Mouse (Mus musculus) MEL (cell line): ENCODE measurements around the gene Poldip2. TPM values are rescaled to one million over a fixed set of nuclear protein-coding genes. Genes with fewer than 3 reads are reported as not detected.

Source experiments
- DNase-seq: peaks from one replicate; pipeline ENCODE4 v3.0.0; 2011; ENCODE audit warnings: low read depth, low spot score
- H3K27ac ChIP-seq: 2 replicates; pipeline ENCODE4 v1.5.1; 2012; ENCODE audit warnings: low read depth, mild to moderate bottlenecking, control low read depth, low read length, moderate library complexity; ENCODE audit not compliant: control insufficient read depth
- H3K27me3 ChIP-seq, 2 experiments: fragments of 150-350 bp in 1 of 2; sonication (generic) in 1 of 2; 2 replicates each; pipeline ENCODE4 v1.6.1; 2012; ENCODE audit warnings: low read length in 2 of 2, mild to moderate bottlenecking in 2 of 2, improper control_type of control experiment in 1 of 2, moderate library complexity in 1 of 2; ENCODE audit not compliant: insufficient read depth in 2 of 2, control insufficient read depth in 1 of 2
- H3K36me3 ChIP-seq, 2 experiments: 2 replicates each; pipeline ENCODE4 v1.6.1; 2012 to 2014; ENCODE audit warnings: low read length in 2 of 2, improper control_type of control experiment in 1 of 2, inconsistent platforms in 1 of 2, mild to moderate bottlenecking in 1 of 2; ENCODE audit not compliant: insufficient read depth in 2 of 2, control insufficient read depth in 1 of 2
- H3K4me1 ChIP-seq, 2 experiments: fragments of 150-350 bp in 1 of 2; sonication (generic) in 1 of 2; 2 replicates each; pipeline ENCODE4 v1.6.1; 2012; ENCODE audit warnings: low read length in 2 of 2, improper control_type of control experiment in 1 of 2, mild to moderate bottlenecking in 1 of 2; ENCODE audit not compliant: insufficient read depth in 2 of 2, control insufficient read depth in 1 of 2
- H3K4me3 ChIP-seq, 2 experiments: fragments of 150-350 bp in 1 of 2; sonication (generic) in 1 of 2; 2 replicates each; pipeline ENCODE4 v1.5.1; 2012; ENCODE audit warnings: low read depth in 2 of 2, low read length in 2 of 2, mild to moderate bottlenecking in 2 of 2, moderate library complexity in 2 of 2, control low read depth in 1 of 2, improper control_type of control experiment in 1 of 2; ENCODE audit not compliant: control insufficient read depth in 1 of 2, insufficient read depth in 1 of 2
- H3K79me2 ChIP-seq: 2 replicates; pipeline ENCODE4 v1.6.1; 2012; ENCODE audit warnings: mild to moderate bottlenecking, low read length, moderate library complexity; ENCODE audit not compliant: control insufficient read depth, poor library complexity, insufficient read depth
- H3K9ac ChIP-seq: 2 replicates; pipeline ENCODE4 v1.6.1; 2012; ENCODE audit warnings: low read depth, mild to moderate bottlenecking, control low read depth, low read length, moderate library complexity; ENCODE audit not compliant: control insufficient read depth, poor library complexity, severe bottlenecking
- H3K9me3 ChIP-seq: fragments of 150-350 bp; sonication (generic); replicated peaks from 2 replicates; pipeline ENCODE4 v1.6.1; 2012; ENCODE audit warnings: mild to moderate bottlenecking, low read length, improper control_type of control experiment, moderate library complexity; ENCODE audit not compliant: insufficient read depth
- BHLHE40 ChIP-seq: IDR thresholded peaks from 2 replicates; pipeline ENCODE4 v1.6.1; 2012; ENCODE audit warnings: low read depth, mild to moderate bottlenecking, inconsistent platforms, low read length, improper control_type of control experiment, borderline replicate concordance
- CHD1 ChIP-seq: IDR thresholded peaks from 2 replicates; pipeline ENCODE4 v1.6.1; 2012; ENCODE audit warnings: low read depth, mild to moderate bottlenecking, inconsistent platforms, low read length, improper control_type of control experiment
- E2F4 ChIP-seq: IDR thresholded peaks from 2 replicates; pipeline ENCODE4 v1.6.1; 2011; ENCODE audit warnings: low read depth, low read length, improper control_type of control experiment, borderline replicate concordance
- ELF1 ChIP-seq: IDR thresholded peaks from 2 replicates; pipeline ENCODE4 v1.6.1; 2014; ENCODE audit warnings: low read depth, mild to moderate bottlenecking, inconsistent platforms, low read length, improper control_type of control experiment, moderate library complexity
- EP300 ChIP-seq, 2 experiments: IDR thresholded peaks; 2 replicates each; pipeline ENCODE4 v1.6.1; 2011; ENCODE audit warnings: improper control_type of control experiment in 2 of 2, low read length in 2 of 2, low read depth in 1 of 2, mild to moderate bottlenecking in 1 of 2
- ETS1 ChIP-seq: IDR thresholded peaks from 2 replicates; pipeline ENCODE4 v1.6.1; 2012; ENCODE audit warnings: low read depth, mild to moderate bottlenecking, inconsistent platforms, low read length, improper control_type of control experiment, moderate library complexity
- GABPA ChIP-seq: IDR thresholded peaks from 2 replicates; pipeline ENCODE4 v1.6.1; 2012; ENCODE audit warnings: low read depth, mild to moderate bottlenecking, inconsistent platforms, low read length, improper control_type of control experiment, moderate library complexity
- GATA1 ChIP-seq: IDR thresholded peaks from 2 replicates; pipeline ENCODE4 v1.6.1; 2011; ENCODE audit warnings: low read depth, low read length, improper control_type of control experiment
- HCFC1 ChIP-seq: IDR thresholded peaks from 2 replicates; pipeline ENCODE4 v1.6.1; 2012; ENCODE audit warnings: low read depth, mild to moderate bottlenecking, inconsistent platforms, low read length, improper control_type of control experiment, moderate library complexity
- JUND ChIP-seq: IDR thresholded peaks from 2 replicates; pipeline ENCODE4 v1.6.1; 2011; ENCODE audit warnings: low read depth, mild to moderate bottlenecking, improper control_type of control experiment, low read length
- KAT2A ChIP-seq: conservative IDR thresholded peaks from 2 replicates; pipeline ENCODE4 v1.6.1; 2012; ENCODE audit warnings: low read depth, low read length, improper control_type of control experiment, inconsistent platforms
- MAZ ChIP-seq: IDR thresholded peaks from 2 replicates; pipeline ENCODE4 v1.6.1; 2012; ENCODE audit warnings: low read depth, mild to moderate bottlenecking, inconsistent platforms, low read length, improper control_type of control experiment
- MXI1 ChIP-seq: IDR thresholded peaks from 2 replicates; pipeline ENCODE4 v1.6.1; 2011; ENCODE audit warnings: mild to moderate bottlenecking, low read depth, low read length, improper control_type of control experiment
- MYB ChIP-seq: IDR thresholded peaks from 2 replicates; pipeline ENCODE4 v1.6.1; 2011; ENCODE audit warnings: mild to moderate bottlenecking, low read depth, low read length, improper control_type of control experiment
- MYC ChIP-seq: IDR thresholded peaks from 2 replicates; pipeline ENCODE4 v1.6.1; 2011; ENCODE audit warnings: low read depth, mild to moderate bottlenecking, low read length, improper control_type of control experiment, moderate library complexity
- NRF1 ChIP-seq: IDR thresholded peaks from 2 replicates; pipeline ENCODE4 v1.6.1; 2014; ENCODE audit warnings: low read depth, mild to moderate bottlenecking, inconsistent platforms, low read length, improper control_type of control experiment, moderate library complexity; ENCODE audit not compliant: poor library complexity, insufficient read depth, severe bottlenecking
- POLR2A ChIP-seq, 2 experiments: IDR thresholded peaks; 2 replicates each; pipeline ENCODE4 v1.6.1; 2011 to 2012; ENCODE audit warnings: low read length in 2 of 2, mild to moderate bottlenecking in 2 of 2, control low read depth in 1 of 2, improper control_type of control experiment in 1 of 2, low read depth in 1 of 2, moderate library complexity in 1 of 2; ENCODE audit not compliant: control insufficient read depth in 1 of 2, insufficient read depth in 1 of 2, poor library complexity in 1 of 2
- RCOR1 ChIP-seq: IDR thresholded peaks from 2 replicates; pipeline ENCODE4 v1.6.1; 2012; ENCODE audit warnings: low read depth, mild to moderate bottlenecking, inconsistent platforms, low read length, improper control_type of control experiment
- TAL1 ChIP-seq: IDR thresholded peaks from 2 replicates; pipeline ENCODE4 v1.6.1; 2012; ENCODE audit warnings: mild to moderate bottlenecking, inconsistent platforms, low read length, moderate library complexity, mixed read lengths
- TBP ChIP-seq: IDR thresholded peaks from 2 replicates; pipeline ENCODE4 v1.8.0; 2011; ENCODE audit warnings: low read depth, low read length, improper control_type of control experiment
- UBTF ChIP-seq: IDR thresholded peaks from 2 replicates; pipeline ENCODE4 v1.6.1; 2012; ENCODE audit warnings: low read depth, mild to moderate bottlenecking, inconsistent platforms, low read length, improper control_type of control experiment, moderate library complexity, borderline replicate concordance; ENCODE audit not compliant: insufficient read depth
- USF2 ChIP-seq, 2 experiments: IDR thresholded peaks; 2 replicates each; pipeline ENCODE4 v1.6.1; 2011 to 2012; ENCODE audit warnings: improper control_type of control experiment in 2 of 2, low read length in 2 of 2, borderline replicate concordance in 1 of 2, inconsistent platforms in 1 of 2, low read depth in 1 of 2, mild to moderate bottlenecking in 1 of 2; ENCODE audit not compliant: insufficient read depth in 1 of 2
- ZC3H11A ChIP-seq: IDR thresholded peaks from 2 replicates; pipeline ENCODE4 v1.6.1; 2012; ENCODE audit warnings: low read depth, mild to moderate bottlenecking, inconsistent platforms, low read length, improper control_type of control experiment
- ZKSCAN1 ChIP-seq: IDR thresholded peaks from 2 replicates; pipeline ENCODE4 v1.6.1; 2012; ENCODE audit warnings: low read depth, mild to moderate bottlenecking, inconsistent platforms, low read length, improper control_type of control experiment, moderate library complexity
- ZMIZ1 ChIP-seq: IDR thresholded peaks from 2 replicates; pipeline ENCODE4 v1.6.1; 2012; ENCODE audit warnings: low read depth, mild to moderate bottlenecking, inconsistent platforms, low read length, improper control_type of control experiment, moderate library complexity
- polyA plus RNA-seq, 2 experiments: library from polyadenylated mRNA; stranded (reverse) in 1 of 2; unstranded in 1 of 2; fragments of >175 nt in 1 of 2; fragments of >200 nt in 1 of 2; gene quantifications; 2 replicates each; pipeline versions ENCODE4 v1.2.1 to v1.2.4; 2012; ENCODE audit warnings: low replicate concordance in 2 of 2, low read depth in 1 of 2; ENCODE audit not compliant: insufficient read length in 2 of 2, insufficient read depth in 1 of 2, missing spikeins in 1 of 2
- total RNA-seq: library from RNA; depleted of rRNA; stranded (reverse); fragments of 300-350 nt; gene quantifications from 2 replicates; pipeline ENCODE4 v1.2.3, GENCODE M21; 2012

Poldip2 gene
- total and polyA plus RNA-seq, 3 experiments: 166 to 260 (median 182) TPM

GRCm38 (mm10) chr11:78550168-78551058 is 38.4 kb downstream of the Poldip2 start, which contains the start of gene Tmem97 (continued):
- TF ChIP-seq KAT2A (peak; percentile 53), E2F4 (0 out of 2 replicates have a peak, but pooled peaks have one; percentile 72), TBP (peak; percentile 89), ELF1 (0 out of 2 replicates have a peak, but pooled peaks have one; percentile 19), MYB (peak; percentile 55), USF2 (IDR thresholded peaks at IDR 0.05; ENCODE audit: borderline replicate concordance in 1 of 2, insufficient read depth in 1 of 2, low read depth in 1 of 2, low read length in 2 of 2) (peak in 1 of 2 experiments; percentile 61; a peak in 1 of 4 replicates), ETS1 (no peak), BHLHE40 (peak; percentile 80), RCOR1 (no peak), UBTF (no peak), MXI1 (peak; percentile 95), JUND (no peak), CHD1 (peak; percentile 1), GABPA (no peak)

- TF ChIP-seq GABPA: 0 out of 2 replicates have a peak, but pooled peaks have one; percentile 7
- no peak for TF ChIP-seq NRF1
- no peak for TF ChIP-seq ZMIZ1
- no peak for TF ChIP-seq ZC3H11A
- TF ChIP-seq EP300 (IDR thresholded peaks at IDR 0.05; ENCODE audit: low read depth in 1 of 2, low read length in 2 of 2): no peak; a peak in 1 of 4 replicates
- TF ChIP-seq MYC: no peak
- TF ChIP-seq TBP: no peak
- TF ChIP-seq ZKSCAN1: no peak
- TF ChIP-seq BHLHE40: no peak
- no peak for TF ChIP-seq TAL1
- no peak for TF ChIP-seq HCFC1
- TF ChIP-seq MAZ: no peak
- TF ChIP-seq RCOR1: peak; percentile 51; the same call in 1 of the 2 replicates
- TF ChIP-seq GATA1: no peak
- no peak for TF ChIP-seq CHD1
- TF ChIP-seq POLR2A (IDR thresholded peaks at IDR 0.05; ENCODE audit: control insufficient read depth in 1 of 2, insufficient read depth in 1 of 2, low read depth in 1 of 2, low read length in 2 of 2, poor library complexity in 1 of 2): no peak
- Histone ChIP-seq H3K36me3 (peaks cover 0 to 35% of the 10 kb centered on the region in 2 experiments; a peak in 3 of 4 replicates), H3K79me2 (peaks cover 33% of the 10 kb centered on the region), H3K27ac (no peak overlapping the region), H3K4me1 (peaks cover 31 to 36% of the 10 kb centered on the region in 2 experiments), H3K4me3 (peak overlapping the region; percentile 50 to 87), H3K27me3 (no peaks in the 10 kb centered on the region), H3K9ac (peak overlapping the region; percentile 59), H3K9me3 (no peaks in the 10 kb centered on the region)
- no peak for DNase-seq
Measured at GRCm38 (mm10) chr11:78551059-78551398, 39.0 kb downstream of the Poldip2 start.
